Comparison of ENCODE assay signal across 9 mouse cellular contexts in the genomic region with DNA sequence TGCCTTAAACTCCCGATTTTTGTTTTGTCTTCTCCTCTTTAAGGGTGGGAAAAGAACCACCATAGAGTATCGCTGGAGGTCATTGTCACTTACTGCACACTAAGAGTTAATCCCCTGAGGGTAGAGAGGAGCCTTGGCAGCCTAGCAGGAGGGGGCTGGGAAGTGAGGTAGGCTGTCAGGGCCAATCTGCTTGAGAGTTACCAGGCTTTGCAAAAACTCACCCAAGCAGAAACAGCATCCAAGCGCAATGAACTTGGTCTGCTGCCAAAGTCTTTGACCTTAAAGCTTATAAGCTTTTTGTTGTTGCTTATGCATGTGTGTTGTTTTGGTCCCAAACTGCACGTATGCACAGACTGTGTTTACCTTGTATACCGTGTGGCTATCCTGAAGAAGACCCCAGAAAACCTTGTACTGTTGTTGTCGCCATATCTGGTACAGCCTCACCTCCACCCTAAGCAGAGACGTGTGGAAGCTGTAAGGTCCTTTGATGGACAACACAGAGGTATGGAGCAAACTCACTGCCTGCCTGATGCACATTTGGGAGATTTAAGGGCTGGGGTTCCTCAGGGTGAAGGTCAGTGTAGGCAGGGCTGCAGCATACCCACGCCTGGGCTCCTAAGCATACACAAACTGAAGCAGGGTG. TPM values are rescaled to one million over a fixed set of nuclear protein-coding genes. Genes with fewer than 3 reads are reported as not detected.
DNase-seq lines count a peak whose midpoint lies in the region; ATAC-seq lines count a peak whose summit lies in the region.
"Had no signal": no experiment of that assay in that cellular context is flagged by ENCODE, and none has a peak within 500 bp of the region (broad histone marks: within the 10 kb centered on the region; RNA-seq: fewer than 3 reads in every experiment).

No protein-coding gene starts in this region.

- no peak overlapping the region for H3K9ac ChIP-seq in heart, embryonic 15.5 days
- H3K9ac ChIP-seq in hindbrain, embryonic 15.5 days = no peak overlapping the region
- no peak overlapping the region for H3K9ac ChIP-seq in midbrain, embryonic 14.5 days (replicated peaks; ENCODE audit: low read length)

- ATAC-seq in heart, embryonic 15.5 days (replicated peaks; ENCODE audit: insufficient number of reproducible peaks, insufficient read depth, low FRiP score, low read depth) = peak; percentile 82
- ATAC-seq in hindbrain, embryonic 15.5 days (ENCODE audit: low FRiP score, low read depth) = peak; percentile 74; the same call in 1 of the 2 replicates
- 0 out of 2 replicates have a peak, but pooled peaks have one; percentile 31 for ATAC-seq in midbrain, embryonic 14.5 days (ENCODE audit: low FRiP score, low TSS enrichment)

- peak overlapping the region; percentile 82 for H3K27ac ChIP-seq in heart, embryonic 15.5 days
- H3K27ac ChIP-seq in hindbrain, embryonic 15.5 days (replicated peaks) = peak overlapping the region; percentile 14; the same call in 1 of the 2 replicates
- H3K27ac ChIP-seq in midbrain, embryonic 14.5 days (replicated peaks; ENCODE audit: low read depth, low read length) = no peak overlapping the region

- no peak overlapping the region for H3K4me3 ChIP-seq in heart, embryonic 15.5 days
- no peak overlapping the region for H3K4me3 ChIP-seq in hindbrain, embryonic 15.5 days
- H3K4me3 ChIP-seq in midbrain, embryonic 14.5 days (replicated peaks; ENCODE audit: low read depth, low read length) = no peak overlapping the region
- H3K4me3 ChIP-seq: erythroblast, embryonic 14.5 days had no signal

- no peaks in the 10 kb centered on the region for H3K9me3 ChIP-seq in heart, embryonic 15.5 days (replicated peaks)
- H3K9me3 ChIP-seq in hindbrain, embryonic 15.5 days = no peaks in the 10 kb centered on the region
- H3K9me3 ChIP-seq in midbrain, embryonic 14.5 days (ENCODE audit: control insufficient read depth, low read length) = no peaks in the 10 kb centered on the region

- H3K4me1 ChIP-seq in heart, embryonic 15.5 days (replicated peaks) = peaks cover 40% of the 10 kb centered on the region
- peaks cover 9% of the 10 kb centered on the region; the same call in 1 of the 2 replicates for H3K4me1 ChIP-seq in hindbrain, embryonic 15.5 days (replicated peaks)
- peaks cover 11% of the 10 kb centered on the region for H3K4me1 ChIP-seq in midbrain, embryonic 14.5 days (ENCODE audit: control insufficient read depth, insufficient read depth, low read length)

- H3K4me2 ChIP-seq in heart, embryonic 15.5 days = no peak overlapping the region
- H3K4me2 ChIP-seq in hindbrain, embryonic 15.5 days = no peak overlapping the region
- no peak overlapping the region for H3K4me2 ChIP-seq in midbrain, embryonic 14.5 days (ENCODE audit: low read length)

- H3K27me3 ChIP-seq in heart, embryonic 15.5 days = no peaks in the 10 kb centered on the region
- H3K27me3 ChIP-seq in hindbrain, embryonic 15.5 days = no peaks in the 10 kb centered on the region
- H3K27me3 ChIP-seq in midbrain, embryonic 14.5 days (ENCODE audit: control insufficient read depth, insufficient read depth, low read length) = no peaks in the 10 kb centered on the region

- no peaks in the 10 kb centered on the region for H3K36me3 ChIP-seq in heart, embryonic 15.5 days
- no peaks in the 10 kb centered on the region for H3K36me3 ChIP-seq in hindbrain, embryonic 15.5 days
- H3K36me3 ChIP-seq in midbrain, embryonic 14.5 days (ENCODE audit: control insufficient read depth, insufficient read depth, low read length) = no peaks in the 10 kb centered on the region

- DNase-seq in heart, postnatal 25 days (ENCODE audit: low spot score) = no peak
- DNase-seq in cerebellum, postnatal 25 days = peak; percentile 49 to 68
- DNase-seq in midbrain, embryonic 14.5 days = peak; percentile 74
- DNase-seq in right cerebral cortex, postnatal 14 days = no peak
- DNase-seq in left cerebral cortex, postnatal 14 days (ENCODE audit: low spot score in 2 of 2) = no peak
- DNase-seq in urinary bladder, postnatal 36 days (ENCODE audit: low spot score in 2 of 2) = no peak

- intact Hi-C loops in heart, postnatal 25 days (cut with DNase I) = no loop called here
- intact Hi-C loops in left cerebral cortex, postnatal 14 days (cut with DNase I) = no loop called here

- 29% methylated on average over 8 of the region's 8 CpGs for WGBS in heart, embryonic 15.5 days
- 20% methylated on average over 8 of the region's 8 CpGs for WGBS in hindbrain, embryonic 15.5 days
- 24% methylated on average over 8 of the region's 8 CpGs for WGBS in midbrain, embryonic 14.5 days

RNA-seq across cellular contexts. Expression of a gene that starts 6.4 kb away (rescaled TPM):
- 109 and 125 TPM in 2 replicates for polyA plus RNA-seq in heart, embryonic 15.5 days (2015; fragmentation: Nextera tagmentation; extraction: Ambion mirVana)
- 10 to 100 TPM; 33.1 to 41.7 TPM for total RNA-seq in heart, postnatal 25 days (2021)
- 106 and 110 TPM in 2 replicates for polyA plus RNA-seq in hindbrain, embryonic 15.5 days (2015; fragmentation: Nextera tagmentation; extraction: Ambion mirVana)
- 52.9 and 87.2 TPM in 2 replicates for polyA plus RNA-seq in midbrain, embryonic 14.5 days (2014; fragmentation: Nextera tagmentation; extraction: Ambion mirVana)
- total RNA-seq in left cerebral cortex, postnatal 14 days (2021) = 10 to 100 TPM; 46.1 to 52.8 TPM
- polyA plus RNA-seq: erythroblast, embryonic 14.5 days had no signal

RNA-seq across cellular contexts. Expression of a gene that starts 37.3 kb away (rescaled TPM):
- 21.3 and 28.7 TPM in 2 replicates for polyA plus RNA-seq in heart, embryonic 15.5 days (2015; fragmentation: Nextera tagmentation; extraction: Ambion mirVana)
- 10 to 100 TPM; 17.5 to 18.3 TPM for total RNA-seq in heart, postnatal 25 days (2021)
- 23.7 and 24.8 TPM in 2 replicates for polyA plus RNA-seq in hindbrain, embryonic 15.5 days (2015; fragmentation: Nextera tagmentation; extraction: Ambion mirVana)
- polyA plus RNA-seq in midbrain, embryonic 14.5 days (2014; fragmentation: Nextera tagmentation; extraction: Ambion mirVana) = 23.6 and 25.5 TPM in 2 replicates
- total RNA-seq in left cerebral cortex, postnatal 14 days (2021) = 10 to 100 TPM; 23.0 to 26.2 TPM

RNA-seq across cellular contexts. Expression of a gene that starts 43.4 kb away (rescaled TPM):
- polyA plus RNA-seq in heart, embryonic 15.5 days (2015; fragmentation: Nextera tagmentation; extraction: Ambion mirVana) = 11.1 and 16.2 TPM in 2 replicates
- total RNA-seq in heart, postnatal 25 days (2021) = 10 to 100 TPM; 32.3 TPM
- polyA plus RNA-seq in hindbrain, embryonic 15.5 days (2015; fragmentation: Nextera tagmentation; extraction: Ambion mirVana) = 15.9 and 17.8 TPM in 2 replicates
- 9.5 and 14.8 TPM in 2 replicates for polyA plus RNA-seq in midbrain, embryonic 14.5 days (2014; fragmentation: Nextera tagmentation; extraction: Ambion mirVana)
- total RNA-seq in left cerebral cortex, postnatal 14 days (2021) = 10 to 100 TPM; 31.1 to 40.8 TPM

Comparison
In these comparisons a context has a peak if more than half of its experiments do, and no peak if none do; other contexts are left out.
1. ATAC-seq: peak in every context shown above with its lines; median percentile 82 in heart, embryonic 15.5 days; 74 in hindbrain, embryonic 15.5 days; 31 in midbrain, embryonic 14.5 days.
2. DNase-seq: peak in cerebellum, postnatal 25 days (2 of 2) and midbrain, embryonic 14.5 days (single experiment); none in heart, postnatal 25 days (single experiment), right cerebral cortex, postnatal 14 days (single experiment), left cerebral cortex, postnatal 14 days (0 of 2) and urinary bladder, postnatal 36 days (0 of 2).